Mouse (Mus musculus) intestine, embryonic 16.5 days (tissue): ENCODE results near the gene Ccdc167. TPM values are rescaled to one million over a fixed set of nuclear protein-coding genes. Genes with fewer than 3 reads are reported as not detected.

Source experiments
- ATAC-seq: fragments of 200-750 bp; cut with Nextera tagmentation; 2 replicates; pipeline ENCODE4 v1.8.0; 2017; ENCODE audit warnings: moderate TSS enrichment, moderate library complexity
- H3K27ac ChIP-seq: fragments of 300-500 bp; sonication (generic); 2 replicates; pipeline ENCODE4 v1.5.1; 2014; ENCODE audit warnings: mild to moderate bottlenecking, low read length
- H3K27me3 ChIP-seq: fragments of 300-500 bp; sonication (generic); replicated peaks from 2 replicates; pipeline ENCODE4 v1.6.1; 2014; ENCODE audit warnings: low read length, control low read depth, mixed read lengths; ENCODE audit not compliant: control insufficient read depth, insufficient read depth
- H3K36me3 ChIP-seq: fragments of 300-500 bp; sonication (generic); 2 replicates; pipeline ENCODE4 v1.6.1; 2014; ENCODE audit warnings: low read length, control low read depth; ENCODE audit not compliant: control insufficient read depth, insufficient read depth
- H3K4me1 ChIP-seq: fragments of 300-500 bp; sonication (generic); 2 replicates; pipeline ENCODE4 v1.6.1; 2014; ENCODE audit warnings: low read length, control low read depth, mixed read lengths; ENCODE audit not compliant: control insufficient read depth, insufficient read depth
- H3K4me2 ChIP-seq: fragments of 300-500 bp; sonication (generic); 2 replicates; pipeline ENCODE4 v1.6.1; 2014; ENCODE audit warnings: low read depth, low read length, control low read depth
- H3K4me3 ChIP-seq: fragments of 300-500 bp; sonication (generic); 2 replicates; pipeline ENCODE4 v1.5.1; 2014; ENCODE audit warnings: mild to moderate bottlenecking, low read length
- H3K9ac ChIP-seq: fragments of 300-500 bp; sonication (generic); 2 replicates; pipeline ENCODE4 v1.6.1; 2014; ENCODE audit warnings: low read depth, low read length
- H3K9me3 ChIP-seq: fragments of 300-500 bp; sonication (generic); 2 replicates; pipeline ENCODE4 v1.6.1; 2016; ENCODE audit warnings: low read length, control low read depth; ENCODE audit not compliant: control insufficient read depth
- WGBS: fragments of 180-500 bp; shearing (Covaris S2); extraction: QIAGEN DNeasy Blood & Tissue Kit; methylation state at CpG from one replicate; pipeline ENCODE4 v1.1.7; 2014; 5-methylcytosine and 5-hydroxymethylcytosine counted together
- polyA plus RNA-seq: library from polyadenylated mRNA; unstranded; fragments of >200 nt; fragmentation: Nextera tagmentation; extraction: Ambion mirVana; gene quantifications from 2 replicates; pipeline ENCODE4 v1.2.1, GENCODE M21; 2015

The Ccdc167 gene
- polyA plus RNA-seq, 1 experiment from 2014 or later: 10.2 TPM

GRCm38 (mm10) chr17:29737849-29738804, 21.3 kb upstream of the Ccdc167 start:
- H3K4me3 ChIP-seq: no peak overlapping the region
- 34% methylated on average over 22 of the region's 22 CpGs for WGBS
- peaks cover 10% of the 10 kb centered on the region for H3K4me1 ChIP-seq
- H3K4me2 ChIP-seq: peak overlapping the region; percentile 17
- ATAC-seq: peak; percentile 67
- H3K9ac ChIP-seq: no peak overlapping the region
- no peaks in the 10 kb centered on the region for H3K9me3 ChIP-seq
- no peak overlapping the region for H3K27ac ChIP-seq
- no peaks in the 10 kb centered on the region for H3K36me3 ChIP-seq
- H3K27me3 ChIP-seq: no peaks in the 10 kb centered on the region

GRCm38 (mm10) chr17:29736448-29737014, 19.7 kb upstream of the Ccdc167 start:
- no peak for ATAC-seq
- no peak overlapping the region for H3K27ac ChIP-seq
- no peaks in the 10 kb centered on the region for H3K9me3 ChIP-seq
- H3K4me1 ChIP-seq: peaks cover 10% of the 10 kb centered on the region
- no peak overlapping the region for H3K4me3 ChIP-seq
- H3K36me3 ChIP-seq: no peaks in the 10 kb centered on the region
- 56% methylated on average over 15 of the region's 15 CpGs for WGBS
- H3K9ac ChIP-seq: no peak overlapping the region
- H3K4me2 ChIP-seq: no peak overlapping the region
- no peaks in the 10 kb centered on the region for H3K27me3 ChIP-seq

- no peaks in the 10 kb centered on the region for H3K4me1 ChIP-seq
- no peak overlapping the region for H3K27ac ChIP-seq
- H3K27me3 ChIP-seq: no peaks in the 10 kb centered on the region
- no peaks in the 10 kb centered on the region for H3K36me3 ChIP-seq
- 80% methylated on average over 2 of the region's 2 CpGs for WGBS
- H3K4me3 ChIP-seq: no peak overlapping the region
- no peaks in the 10 kb centered on the region for H3K9me3 ChIP-seq
- H3K9ac ChIP-seq: no peak overlapping the region
- ATAC-seq: no peak
- H3K4me2 ChIP-seq: no peak overlapping the region
Observed at GRCm38 (mm10) chr17:29732522-29732921, 15.7 kb upstream of the Ccdc167 start.

GRCm38 (mm10) chr17:29731953-29732325, 15.1 kb upstream of the Ccdc167 start:
- Histone ChIP-seq H3K9ac (no peak overlapping the region), H3K27me3 (no peaks in the 10 kb centered on the region), H3K4me3 (no peak overlapping the region), H3K9me3 (no peaks in the 10 kb centered on the region), H3K27ac (no peak overlapping the region), H3K36me3 (no peaks in the 10 kb centered on the region), H3K4me1 (no peaks in the 10 kb centered on the region), H3K4me2 (no peak overlapping the region)
- ATAC-seq: no peak
- 70% methylated on average over 6 of the region's 6 CpGs for WGBS

GRCm38 (mm10) chr17:29731266-29731952, 14.6 kb upstream of the Ccdc167 start:
- Histone ChIP-seq H3K4me3 (no peak overlapping the region), H3K4me2 (no peak overlapping the region), H3K9me3 (no peaks in the 10 kb centered on the region), H3K4me1 (no peaks in the 10 kb centered on the region), H3K27me3 (no peaks in the 10 kb centered on the region), H3K36me3 (no peaks in the 10 kb centered on the region), H3K9ac (no peak overlapping the region), H3K27ac (no peak overlapping the region)
- 49% methylated on average over 12 of the region's 12 CpGs for WGBS
- ATAC-seq: no peak

GRCm38 (mm10) chr17:29730510-29731265, 13.8 kb upstream of the Ccdc167 start:
- H3K4me1 ChIP-seq: no peaks in the 10 kb centered on the region
- H3K36me3 ChIP-seq: no peaks in the 10 kb centered on the region
- 65% methylated on average over 13 of the region's 13 CpGs for WGBS
- H3K27me3 ChIP-seq: no peaks in the 10 kb centered on the region
- H3K4me2 ChIP-seq: no peak overlapping the region
- H3K9me3 ChIP-seq: no peaks in the 10 kb centered on the region
- no peak for ATAC-seq
- H3K9ac ChIP-seq: no peak overlapping the region
- H3K27ac ChIP-seq: no peak overlapping the region
- H3K4me3 ChIP-seq: no peak overlapping the region

GRCm38 (mm10) chr17:29728082-29728481, 11.2 kb upstream of the Ccdc167 start:
- no peaks in the 10 kb centered on the region for H3K36me3 ChIP-seq
- ATAC-seq: no peak
- no peaks in the 10 kb centered on the region for H3K27me3 ChIP-seq
- H3K9ac ChIP-seq: no peak overlapping the region
- no peaks in the 10 kb centered on the region for H3K4me1 ChIP-seq
- H3K9me3 ChIP-seq: no peaks in the 10 kb centered on the region
- H3K4me3 ChIP-seq: no peak overlapping the region
- 58% methylated on average over 8 of the region's 8 CpGs for WGBS
- no peak overlapping the region for H3K27ac ChIP-seq
- H3K4me2 ChIP-seq: no peak overlapping the region

- no peak overlapping the region for H3K27ac ChIP-seq
- WGBS: 65% methylated on average over 6 of the region's 6 CpGs
- H3K4me3 ChIP-seq: no peak overlapping the region
- H3K9me3 ChIP-seq: no peaks in the 10 kb centered on the region
- H3K4me1 ChIP-seq: no peaks in the 10 kb centered on the region
- no peak overlapping the region for H3K4me2 ChIP-seq
- H3K27me3 ChIP-seq: no peaks in the 10 kb centered on the region
- ATAC-seq: no peak
- H3K9ac ChIP-seq: no peak overlapping the region
- no peaks in the 10 kb centered on the region for H3K36me3 ChIP-seq
Observed at GRCm38 (mm10) chr17:29725027-29725620, 8.3 kb upstream of the Ccdc167 start.
